Mouse (Mus musculus): ENCODE results near the gene Myrf.

Gene Myrf

GRCm38 (mm10) chr19:10258279-10259011 lies 17.9 kb upstream of the Myrf start:
- DNase-seq (ENCODE audit: low read depth, low spot score): peak; percentile 83

- no peak for DNase-seq (ENCODE audit: low read depth, low spot score)
Observed at GRCm38 (mm10) chr19:10248128-10248527, 7.6 kb upstream of the Myrf start.

GRCm38 (mm10) chr19:10247165-10247564 lies 6.6 kb upstream of the Myrf start:
- DNase-seq (ENCODE audit: low read depth, low spot score): no peak

GRCm38 (mm10) chr19:10244183-10244582 lies 3.6 kb upstream of the Myrf start:
- peak; percentile 70 for DNase-seq (ENCODE audit: low read depth, low spot score)

- DNase-seq (ENCODE audit: low read depth, low spot score): no peak
Observed at GRCm38 (mm10) chr19:10242916-10243315, 2.4 kb upstream of the Myrf start.

- peak; percentile 51 for DNase-seq (ENCODE audit: low read depth, low spot score)
Observed at GRCm38 (mm10) chr19:10239975-10240653, 434 bp downstream of the Myrf start.

GRCm38 (mm10) chr19:10239419-10239818 lies 1.1 kb downstream of the Myrf start:
- DNase-seq (ENCODE audit: low read depth, low spot score): peak; percentile 67

GRCm38 (mm10) chr19:10238477-10238876 lies 2.1 kb downstream of the Myrf start:
- peak; percentile 37 for DNase-seq (ENCODE audit: low read depth, low spot score)

- no peak for DNase-seq (ENCODE audit: low read depth, low spot score)
Observed at GRCm38 (mm10) chr19:10235784-10236565, 4.6 kb downstream of the Myrf start.

- peak; percentile 44 for DNase-seq (ENCODE audit: low read depth, low spot score)
Observed at GRCm38 (mm10) chr19:10232327-10233017, 8.1 kb downstream of the Myrf start.

GRCm38 (mm10) chr19:10231871-10232270 lies 8.7 kb downstream of the Myrf start:
- peak; percentile 98 for DNase-seq (ENCODE audit: low read depth, low spot score)

GRCm38 (mm10) chr19:10231016-10231415 lies 9.5 kb downstream of the Myrf start:
- peak; percentile 59 for DNase-seq (ENCODE audit: low read depth, low spot score)

- DNase-seq (ENCODE audit: low read depth, low spot score): no peak
Observed at GRCm38 (mm10) chr19:10225767-10226166, 14.8 kb downstream of the Myrf start.

GRCm38 (mm10) chr19:10224637-10225453 lies 15.7 kb downstream of the Myrf start:
- DNase-seq (ENCODE audit: low read depth, low spot score): no peak

- DNase-seq (ENCODE audit: low read depth, low spot score): peak; percentile 81
Observed at GRCm38 (mm10) chr19:10223561-10223960, 17.0 kb downstream of the Myrf start.

- peak; percentile 94 for DNase-seq (ENCODE audit: low read depth, low spot score)
Observed at GRCm38 (mm10) chr19:10222656-10223055, 17.9 kb downstream of the Myrf start.

GRCm38 (mm10) chr19:10221585-10221984 lies 19.0 kb downstream of the Myrf start:
- DNase-seq (ENCODE audit: low read depth, low spot score): peak; percentile 36

- no peak for DNase-seq (ENCODE audit: low read depth, low spot score)
Observed at GRCm38 (mm10) chr19:10219593-10219992, 21.0 kb downstream of the Myrf start.

GRCm38 (mm10) chr19:10219108-10219507 lies 21.4 kb downstream of the Myrf start:
- peak; percentile 82 for DNase-seq (ENCODE audit: low read depth, low spot score)

GRCm38 (mm10) chr19:10216101-10216500 lies 24.4 kb downstream of the Myrf start:
- peak; percentile 51 for DNase-seq (ENCODE audit: low read depth, low spot score)
